Mouse (Mus musculus) left cerebral cortex, postnatal 4 days (tissue): Measurements from ENCODE around the gene 4931428F04Rik. TPM values are rescaled to one million over a fixed set of nuclear protein-coding genes. Genes with fewer than 3 reads are reported as not detected.
A peak's percentile ranks its signal among the peaks of the same experiment; 100 is the strongest.
"Not testable (repeated sequence)": the region's sequence is repeated elsewhere in the genome, so short reads cannot be mapped to it uniquely, and the experiment has no call there.

Experiments used
- DNase-seq: peaks from one replicate; pipeline ENCODE4 v3.0.0-alpha.2; 2022
- intact Hi-C: fragments of 180-260 bp; cut with DNase I; formaldehyde crosslinking; loops from one replicate; pipeline ENCODE4 v1.15.1; 2025
- microRNA-seq: library from miRNA; unstranded; fragments of <30 nt; microRNA quantifications from one replicate; pipeline ENCODE4 v1.2.0, GENCODE M21; 2022
- total RNA-seq, 2 experiments: library from RNA; stranded (reverse); gene quantifications; 2 replicates each; pipeline ENCODE4 v1.2.3; 2021

The 4931428F04Rik gene
- total RNA-seq, 2 experiments from 2014 or later: 183 TPM

DNA sequence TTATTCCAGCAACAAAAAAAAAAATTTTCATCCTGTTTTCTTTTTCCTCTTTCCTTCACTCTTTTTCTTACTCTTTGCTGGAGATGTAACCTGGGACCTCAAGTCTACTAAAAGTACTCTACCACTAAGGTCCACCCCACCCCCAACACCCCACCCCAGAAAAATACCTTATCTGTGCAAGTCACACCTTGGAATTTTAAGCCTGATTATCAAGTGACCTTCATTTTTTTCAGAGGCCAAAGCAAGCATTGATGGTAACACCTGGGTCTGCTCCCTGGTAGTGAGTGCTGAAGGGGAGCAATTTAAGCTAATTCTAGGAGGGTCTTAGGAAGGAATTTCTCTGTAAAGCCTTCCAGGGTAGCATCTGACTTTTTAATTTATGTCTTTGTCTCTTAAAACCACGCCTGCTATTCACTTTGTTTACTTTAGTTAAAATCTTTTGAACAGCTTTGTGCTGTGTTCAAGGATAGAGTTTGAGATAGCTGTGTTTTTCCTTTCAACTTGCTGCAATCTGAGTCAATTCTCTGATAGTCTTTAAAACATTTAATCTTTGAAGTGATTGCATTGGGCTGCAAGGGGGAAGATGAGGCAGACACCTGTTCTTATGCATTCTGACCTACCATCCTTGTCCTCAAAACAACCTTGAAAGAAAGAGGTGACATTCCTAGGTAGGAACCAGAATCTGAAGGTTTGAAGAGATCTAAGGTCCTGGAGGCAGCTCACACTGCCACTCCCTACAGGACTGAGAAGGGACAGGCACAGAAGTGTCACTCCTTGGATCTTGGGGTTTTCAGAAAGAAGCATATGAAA is 56.3 kb downstream of the 4931428F04Rik start:
- intact Hi-C loops: no loop called here
- DNase-seq: no peak

DNA sequence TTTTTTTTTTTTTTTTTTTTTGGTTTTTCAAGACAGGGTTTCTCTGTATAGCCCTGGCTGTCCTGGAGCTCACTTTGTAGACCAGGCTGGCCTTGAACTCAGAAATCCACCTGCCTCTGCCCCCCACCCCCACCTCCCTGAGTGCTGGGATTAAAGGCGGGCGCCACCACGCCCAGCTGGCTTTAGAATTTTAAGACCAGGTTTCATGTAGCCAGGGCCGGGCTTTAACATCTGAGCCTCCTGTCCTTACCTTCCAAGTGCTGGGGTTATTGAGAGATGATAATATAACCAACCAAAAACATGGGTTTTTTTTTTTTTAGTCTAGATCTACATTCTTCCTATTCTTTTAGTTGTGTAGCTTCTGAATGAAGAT is 57.4 kb downstream of the 4931428F04Rik start:
- DNase-seq, intact Hi-C loops: not testable (repeated sequence)

DNA sequence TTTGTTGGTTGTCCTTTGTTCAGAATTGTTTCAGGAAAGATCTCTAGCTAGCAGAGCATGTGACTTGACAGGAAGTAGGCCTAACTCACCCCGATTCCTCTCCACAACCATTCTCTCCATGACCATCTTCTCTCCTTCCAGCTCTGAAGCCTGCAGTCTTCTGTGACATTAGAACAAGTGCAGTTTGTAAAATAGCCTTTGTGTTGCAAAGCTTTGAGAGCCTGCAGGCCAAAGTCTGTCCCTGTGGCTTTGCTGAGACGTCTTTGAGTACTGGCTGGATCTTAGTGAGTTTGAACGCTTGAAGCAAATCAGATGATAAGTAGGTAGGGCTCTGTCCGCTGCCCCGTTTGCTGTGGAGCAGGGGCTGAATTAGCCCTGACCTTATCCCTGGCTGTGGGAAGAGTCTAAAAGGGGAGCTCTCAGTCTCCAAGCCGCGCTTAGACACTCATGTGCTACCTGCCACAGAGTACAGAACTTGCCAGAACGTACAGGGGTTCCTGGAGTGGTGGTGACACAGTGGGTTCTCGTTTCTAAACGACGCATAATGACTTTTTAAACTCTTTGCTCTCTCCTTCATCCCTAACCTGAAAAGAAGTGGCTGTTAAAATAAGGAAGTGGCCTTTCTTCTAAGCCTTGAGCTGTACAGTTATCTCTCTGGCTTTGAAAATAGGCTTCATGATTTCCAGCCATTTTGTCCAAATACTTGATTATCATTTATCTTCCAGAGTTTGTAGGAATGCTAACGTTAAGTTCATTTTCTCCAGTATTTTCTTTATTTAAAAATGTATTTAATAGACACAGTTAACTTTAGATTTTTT is 58.0 kb downstream of the 4931428F04Rik start:
- intact Hi-C loops: no loop called here
- DNase-seq: no peak

Small RNAs within 50 kb of the gene (microRNA-seq; reads per million reads assigned to microRNA genes)
- gene Gm27320 (not detected), gene Mir328 (2,366 reads per million, percentile 84 among the genes with 10 or more reads in this experiment)

Other genes starting within 250 kb of the 4931428F04Rik start
- not detected for gene Ces3a, start 241.3 kb downstream of the 4931428F04Rik start, total RNA-seq
- gene Ces3b, start 206.1 kb downstream of the 4931428F04Rik start, total RNA-seq: not detected
- not detected for gene Ces4a, start 158.1 kb downstream of the 4931428F04Rik start, total RNA-seq
- gene Cbfb, start 119.2 kb downstream of the 4931428F04Rik start, total RNA-seq: 10 to 100 TPM; 39.0 to 47.0 TPM
- gene D230025D16Rik, start 64.7 kb downstream of the 4931428F04Rik start, total RNA-seq: 10 to 100 TPM; 30.9 to 33.0 TPM
- 1 to 10 TPM; 4.2 to 4.7 TPM for gene B3gnt9, start 34.7 kb downstream of the 4931428F04Rik start, total RNA-seq
- gene Tradd, start 25.3 kb downstream of the 4931428F04Rik start, total RNA-seq: 10 to 100 TPM in 1 of 2 experiments, 1 to 10 TPM in 1; 9.2 to 11.1 TPM
- under 1 TPM; 0.60 to 0.84 TPM for gene Fbxl8, start 25.2 kb downstream of the 4931428F04Rik start, total RNA-seq
- under 1 TPM; 0.28 to 0.50 TPM for gene Hsf4, start 20.1 kb downstream of the 4931428F04Rik start, total RNA-seq
- 1 to 10 TPM; 1.1 to 1.5 TPM for gene Nol3, start 13.7 kb downstream of the 4931428F04Rik start, total RNA-seq
- gene Exoc3l, start 6.2 kb upstream of the 4931428F04Rik start, total RNA-seq: 1 to 10 TPM; 6.0 to 7.2 TPM
- 10 to 100 TPM; 33.7 to 33.8 TPM for gene E2f4, start 7.8 kb upstream of the 4931428F04Rik start, total RNA-seq
- gene Elmo3, start 15.7 kb upstream of the 4931428F04Rik start, total RNA-seq: 1 to 10 TPM in 1 of 2 experiments, under 1 TPM in 1; 0.85 to 1.1 TPM
- gene Lrrc29, start 36.4 kb upstream of the 4931428F04Rik start, total RNA-seq: 1 to 10 TPM; 4.0 to 5.0 TPM
- 10 to 100 TPM; 53.7 to 58.3 TPM for gene Tmem208, start 36.5 kb upstream of the 4931428F04Rik start, total RNA-seq
- gene Fhod1, start 58.1 kb upstream of the 4931428F04Rik start, total RNA-seq: 1 to 10 TPM; 2.8 to 3.6 TPM
- 10 to 100 TPM; 32.6 to 37.0 TPM for gene Slc9a5, start 59.0 kb upstream of the 4931428F04Rik start, total RNA-seq
- 1 to 10 TPM; 5.4 to 8.3 TPM for gene Plekhg4, start 83.4 kb upstream of the 4931428F04Rik start, total RNA-seq
- not detected for gene Kctd19, start 123.6 kb upstream of the 4931428F04Rik start, total RNA-seq
- gene Lrrc36, start 123.7 kb upstream of the 4931428F04Rik start, total RNA-seq: under 1 TPM; 0.40 to 0.64 TPM
- gene Tppp3, start 181.7 kb upstream of the 4931428F04Rik start, total RNA-seq: 10 to 100 TPM; 67.5 to 67.6 TPM
- gene Zdhhc1, start 207.0 kb upstream of the 4931428F04Rik start, total RNA-seq: 10 to 100 TPM; 16.6 to 21.3 TPM
- not detected for gene Hsd11b2, start 228.9 kb upstream of the 4931428F04Rik start, total RNA-seq